Mouse (Mus musculus): ENCODE measurements around the gene Trem2.
A peak's percentile ranks its signal among the peaks of the same experiment; 100 is the strongest.

Gene Trem2

GRCm38 (mm10) chr17:48346231-48346630, at the start of gene Trem2:
Trem2 (plus strand) TSS chr17:48346401.
- peak in 1 of 2 experiments; percentile 20 for DNase-seq

- DNase-seq = no peak
Measured at GRCm38 (mm10) chr17:48299203-48299602, 47.0 kb upstream of the Trem2 start, which contains the start of gene Treml2. Treml2 (plus strand) TSS chr17:48299498.

GRCm38 (mm10) chr17:48299756-48300155, 46.4 kb upstream of the Trem2 start:
- no peak for DNase-seq

DNA sequence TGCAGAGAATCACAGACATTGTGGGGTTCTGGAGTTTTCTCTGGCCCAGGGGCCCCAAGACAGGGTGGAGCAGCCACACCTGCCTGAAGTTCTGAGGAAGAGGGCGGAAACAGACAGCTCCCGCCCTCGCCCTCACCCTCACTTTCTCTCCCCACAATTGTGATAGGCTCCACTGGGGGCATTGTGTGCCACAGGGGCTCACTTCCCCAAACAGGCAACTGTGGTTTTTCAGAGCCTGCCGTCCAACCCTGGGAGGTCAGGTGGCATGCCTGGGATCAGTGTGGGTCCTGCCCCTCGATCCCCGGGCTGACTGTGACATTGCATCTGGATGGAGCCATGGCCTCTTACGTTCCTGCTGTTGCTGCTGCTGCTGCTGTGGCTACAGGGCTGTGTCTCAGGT, 46.0 kb upstream of the Trem2 start:
- no peak for DNase-seq

GRCm38 (mm10) chr17:48300861-48301260, 45.3 kb upstream of the Trem2 start:
- DNase-seq = no peak

DNA sequence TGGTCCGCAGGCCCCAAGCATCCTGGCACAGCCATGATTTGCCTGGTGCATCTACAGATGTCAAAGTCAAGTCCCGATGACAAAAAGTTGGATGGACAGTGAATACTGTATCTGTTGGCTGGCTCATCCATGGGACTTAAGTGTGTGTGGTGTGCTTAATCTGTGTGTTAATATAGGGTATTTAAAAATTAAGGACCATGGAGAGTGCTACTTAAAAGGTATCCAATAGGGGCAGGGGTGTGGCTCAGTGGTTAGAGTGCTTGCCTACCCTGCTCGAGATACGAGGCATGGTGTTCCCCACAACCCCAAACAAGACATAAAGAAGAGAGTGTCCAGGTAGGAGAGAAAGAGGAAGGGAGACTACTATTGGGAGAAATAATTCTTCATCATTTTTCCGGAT, 44.4 kb upstream of the Trem2 start:
- DNase-seq = no peak

DNA sequence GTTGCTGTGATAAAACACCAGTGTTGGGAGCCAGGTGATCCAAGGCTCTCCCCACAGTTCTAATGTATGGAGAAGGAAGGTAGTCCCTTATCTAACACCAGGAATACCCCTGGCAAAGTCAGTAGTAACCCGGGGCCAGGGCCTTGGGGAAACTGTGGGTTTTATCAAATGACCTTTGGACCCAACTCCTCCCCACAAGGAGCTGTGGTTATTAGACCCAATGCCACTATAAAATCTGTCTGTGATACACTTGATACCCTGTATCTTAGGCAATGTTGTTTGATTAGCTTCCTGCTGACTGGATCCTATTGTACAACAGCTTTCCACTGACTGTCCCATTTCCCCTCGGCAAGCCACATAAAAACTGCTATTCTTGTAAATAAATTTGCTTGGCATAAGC, 34.1 kb upstream of the Trem2 start:
- peak in 1 of 2 experiments; percentile 5 for DNase-seq

DNA sequence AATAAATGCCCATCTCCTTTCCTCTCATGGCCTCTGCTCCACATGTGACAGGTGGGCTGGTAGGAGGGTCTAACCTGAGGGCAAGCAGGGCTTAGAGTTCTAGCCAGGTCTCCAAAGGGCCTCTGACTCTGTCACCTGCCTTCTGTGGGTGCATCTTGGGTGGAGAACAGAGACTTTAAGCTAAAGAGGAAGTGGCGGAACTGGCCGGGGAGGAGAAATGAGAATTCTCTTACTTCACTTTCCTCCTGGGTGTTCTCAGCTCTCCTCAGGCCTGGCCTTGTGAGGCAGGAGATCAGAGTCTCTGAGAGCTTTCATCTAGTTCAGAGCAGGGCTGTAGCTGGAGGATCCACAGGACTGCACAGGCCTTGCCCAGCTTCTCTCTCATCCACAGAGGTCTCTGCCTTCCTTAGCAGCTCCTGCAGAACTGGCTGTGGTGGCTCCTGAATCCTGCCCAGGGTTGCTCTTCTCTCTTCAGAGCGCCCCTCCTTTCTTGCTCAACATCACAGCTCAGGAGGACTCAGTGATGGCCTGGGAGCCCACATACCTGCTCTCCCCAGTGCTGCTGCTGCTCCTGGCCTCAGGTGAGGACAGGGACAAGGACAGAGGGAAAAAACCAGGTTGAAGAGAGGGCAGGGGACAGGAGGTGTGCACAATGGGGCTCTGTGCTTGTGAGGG, 30.2 kb upstream of the Trem2 start, which contains the start of gene B430306N03Rik:
B430306N03Rik (plus strand) TSS at position 237 of the 675 bp plus-strand sequence.
- peak in 1 of 2 experiments; percentile 32 for DNase-seq

GRCm38 (mm10) chr17:48318686-48319085, 27.5 kb upstream of the Trem2 start:
- DNase-seq = no peak

DNA sequence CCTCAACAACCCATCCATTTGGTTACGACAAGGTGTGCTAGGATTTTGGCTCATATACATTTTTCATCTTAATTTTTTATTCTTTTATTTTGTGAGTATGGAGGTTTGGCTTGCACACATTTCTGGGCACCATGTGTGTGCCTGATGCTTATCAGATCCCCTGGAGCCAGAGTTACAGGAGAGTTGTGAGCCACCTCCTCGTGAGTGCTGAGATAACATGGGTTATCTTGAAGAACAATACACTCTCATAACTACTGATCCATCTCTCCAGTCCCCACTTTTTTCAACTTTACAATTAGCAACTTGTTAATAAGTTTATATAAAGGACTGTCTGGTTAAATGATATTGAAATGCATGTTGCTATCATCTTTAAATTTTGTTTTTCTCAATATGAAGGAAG, 24.9 kb upstream of the Trem2 start:
- DNase-seq = peak in 1 of 2 experiments; percentile 6

GRCm38 (mm10) chr17:48323236-48323635, 23.0 kb upstream of the Trem2 start:
- peak in 1 of 2 experiments; percentile 19 for DNase-seq

GRCm38 (mm10) chr17:48324258-48324657, 21.9 kb upstream of the Trem2 start:
- peak in 1 of 2 experiments; percentile 24 for DNase-seq

DNA sequence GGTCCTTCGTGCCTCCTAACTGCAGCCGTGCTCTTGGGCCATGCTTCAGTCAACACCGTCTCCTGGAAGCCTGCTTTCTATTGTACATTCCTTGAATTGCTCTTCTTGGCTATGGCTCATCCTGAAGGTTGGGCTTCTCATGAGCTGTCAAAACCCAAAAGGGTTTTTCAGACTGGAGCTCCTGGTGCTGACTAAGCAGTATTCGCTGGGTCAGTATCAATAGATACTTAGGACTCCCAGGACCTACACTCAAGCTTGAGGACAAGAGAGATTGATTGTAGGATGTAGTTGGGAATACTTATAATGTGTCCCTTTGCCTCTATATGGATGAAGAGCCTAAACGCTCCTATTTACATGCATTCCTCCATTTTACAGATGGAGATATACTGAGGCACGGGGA, 21.1 kb upstream of the Trem2 start:
- peak in 1 of 2 experiments; percentile 9 for DNase-seq

DNA sequence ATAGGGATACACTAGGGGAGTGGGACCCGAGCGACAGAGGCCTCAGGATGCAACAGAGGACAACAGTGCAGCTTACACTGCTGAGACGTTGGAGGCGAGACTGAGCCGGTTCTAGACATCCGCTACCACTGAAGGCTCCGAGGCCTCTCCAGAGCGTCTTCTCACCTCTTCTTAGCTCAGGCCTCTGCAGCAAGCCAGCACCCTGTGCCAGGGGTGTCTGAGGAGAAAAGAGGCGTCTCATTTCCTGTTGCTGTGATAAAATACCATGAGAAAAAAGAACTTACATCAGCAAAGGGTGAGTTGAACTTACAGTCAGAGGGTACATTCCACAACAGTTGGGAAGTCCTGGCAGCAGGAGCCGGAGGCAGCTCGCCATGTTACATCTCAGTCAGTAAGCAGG, 20.6 kb upstream of the Trem2 start:
- peak in 1 of 2 experiments; percentile 21 for DNase-seq

DNA sequence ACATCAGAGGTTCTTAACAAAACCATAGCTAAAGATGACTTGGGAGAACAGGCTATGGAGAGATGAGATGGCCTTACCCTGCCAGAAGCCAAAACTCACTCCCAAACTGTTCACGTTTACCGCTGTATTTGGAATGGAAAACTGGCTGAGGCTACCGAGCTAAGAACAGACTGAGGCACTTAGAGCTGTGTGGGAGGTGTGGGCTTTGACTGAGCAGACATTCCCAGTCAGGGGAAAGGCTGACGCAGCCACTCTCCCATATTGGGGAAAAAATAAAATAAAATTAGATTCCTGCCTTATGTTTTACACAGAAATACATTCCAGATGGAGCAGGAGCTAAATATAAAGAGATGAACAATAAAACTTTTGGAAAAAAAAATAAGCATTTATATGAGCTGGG, 19.5 kb upstream of the Trem2 start:
- DNase-seq = no peak

- no peak for DNase-seq
Measured at GRCm38 (mm10) chr17:48332524-48332923, 13.7 kb upstream of the Trem2 start.

GRCm38 (mm10) chr17:48334186-48334585, 12.0 kb upstream of the Trem2 start:
- peak in 1 of 2 experiments; percentile 2 for DNase-seq

- DNase-seq = peak; percentile 77 to 89
Measured at GRCm38 (mm10) chr17:48336857-48337256, 9.3 kb upstream of the Trem2 start.

DNA sequence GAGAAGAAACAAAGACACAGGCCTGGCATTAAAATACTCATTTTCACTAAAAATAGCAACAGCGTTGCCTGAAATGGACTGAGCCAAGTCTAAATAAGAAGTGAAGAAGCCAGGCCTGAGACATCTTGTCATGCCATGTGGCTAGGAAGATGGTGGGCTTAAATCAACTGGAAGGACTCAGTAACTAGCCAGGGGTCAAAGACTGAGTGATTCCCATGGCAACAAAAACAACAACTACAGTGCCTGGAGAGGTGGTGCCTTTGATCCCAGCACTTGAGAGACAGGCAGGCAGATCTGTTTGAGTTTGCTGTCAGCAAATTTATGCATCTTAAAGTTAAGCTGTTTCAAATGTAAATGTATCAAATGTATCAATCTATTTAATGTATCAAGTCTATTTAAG, 5.9 kb upstream of the Trem2 start:
- DNase-seq = no peak

GRCm38 (mm10) chr17:48341947-48342346, 4.3 kb upstream of the Trem2 start:
- DNase-seq = peak in 1 of 2 experiments; percentile 6

GRCm38 (mm10) chr17:48343065-48343464, 3.1 kb upstream of the Trem2 start:
- DNase-seq = no peak

DNA sequence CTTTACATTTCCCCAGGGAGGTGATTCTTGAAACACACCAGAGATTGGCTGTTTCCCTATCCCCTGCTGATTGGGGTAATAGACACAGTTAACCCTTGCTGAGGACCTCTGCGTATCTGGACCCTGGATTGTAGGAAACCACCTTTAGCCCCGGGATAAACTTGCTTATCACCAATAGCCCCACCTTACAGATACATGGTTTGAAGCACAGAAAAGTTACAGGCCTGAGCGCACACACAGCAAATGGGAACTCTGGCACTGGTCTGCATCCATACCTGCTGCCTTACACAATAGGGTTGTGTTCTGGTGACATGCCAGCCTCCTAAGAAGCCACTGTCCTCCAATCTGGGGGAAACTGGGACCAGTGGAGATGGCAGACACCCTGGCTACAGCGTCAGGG, 377 bp upstream of the Trem2 start:
- DNase-seq = no peak

GRCm38 (mm10) chr17:48346834-48347233, 633 bp downstream of the Trem2 start:
- DNase-seq = peak in 1 of 2 experiments; percentile 21

- DNase-seq = no peak
Measured at GRCm38 (mm10) chr17:48347287-48347686, 1.1 kb downstream of the Trem2 start.
